Mouse (Mus musculus): ENCODE results near the gene Gpatch2. TPM values are rescaled to one million over a fixed set of nuclear protein-coding genes. Genes with fewer than 3 reads are reported as not detected.

The Gpatch2 gene
- polyA plus RNA-seq, 1 experiment = 5.5 TPM

DNA sequence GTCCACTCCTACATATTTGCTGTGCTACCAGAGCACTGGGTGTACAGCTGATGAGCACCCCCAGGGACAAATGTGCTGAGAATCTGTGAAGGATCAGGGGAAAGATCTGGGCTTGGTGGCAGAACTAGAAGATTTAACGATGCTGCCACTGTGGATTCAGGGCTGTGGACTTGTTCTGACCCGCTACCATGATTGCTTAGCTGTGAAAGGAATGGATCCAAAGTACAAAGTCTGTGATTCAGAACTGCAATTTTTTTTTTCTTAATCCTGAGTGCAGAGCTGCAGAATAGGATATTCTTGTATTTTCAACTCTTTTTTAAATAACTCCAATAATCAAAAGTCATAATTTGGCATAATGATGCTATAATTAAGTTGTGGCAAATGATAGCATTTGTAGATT lies 100.5 kb downstream of the Gpatch2 start:
- Histone ChIP-seq H3K36me3 (replicated peaks; ENCODE audit: low read length) (peaks cover 22% of the 10 kb centered on the region), H3K4me3 (replicated peaks) (no peak overlapping the region), H3K27me3 (replicated peaks) (no peaks in the 10 kb centered on the region), H3K9me3 (no peaks in the 10 kb centered on the region), H3K4me1 (peaks cover 16% of the 10 kb centered on the region)
- no peak for TF ChIP-seq FLI1 (IDR thresholded peaks at IDR 0.05; ENCODE audit: low read length)
- no peak for TF ChIP-seq GATA1 (IDR thresholded peaks at IDR 0.05; ENCODE audit: borderline replicate concordance, low read length)

DNA sequence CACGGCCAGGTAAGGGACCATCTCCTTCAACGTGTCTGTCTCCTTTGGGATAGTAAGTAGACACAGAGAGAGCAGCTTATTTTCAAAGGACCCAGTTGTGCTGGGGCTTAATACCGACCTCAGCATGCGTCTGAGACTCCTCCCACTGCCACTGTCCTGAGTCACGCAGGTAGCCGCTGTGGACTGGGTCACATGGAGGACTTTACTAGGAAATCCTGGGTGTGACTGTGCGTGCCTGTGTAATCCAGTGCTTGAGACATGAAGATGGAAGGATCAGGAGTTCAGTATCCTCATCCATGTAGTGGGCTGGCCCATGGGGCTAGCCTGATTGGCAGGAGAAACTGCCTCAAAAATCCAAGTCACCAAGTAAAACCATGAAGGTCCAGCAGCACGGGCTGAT lies 101.2 kb downstream of the Gpatch2 start:
- Histone ChIP-seq H3K4me3 (replicated peaks) (no peak overlapping the region), H3K9me3 (no peaks in the 10 kb centered on the region), H3K36me3 (replicated peaks; ENCODE audit: low read length) (peaks cover 22% of the 10 kb centered on the region), H3K27me3 (replicated peaks) (no peaks in the 10 kb centered on the region), H3K4me1 (peaks cover 16% of the 10 kb centered on the region)
- no peak for TF ChIP-seq GATA1 (IDR thresholded peaks at IDR 0.05; ENCODE audit: borderline replicate concordance, low read length)
- no peak for TF ChIP-seq FLI1 (IDR thresholded peaks at IDR 0.05; ENCODE audit: low read length)

DNA sequence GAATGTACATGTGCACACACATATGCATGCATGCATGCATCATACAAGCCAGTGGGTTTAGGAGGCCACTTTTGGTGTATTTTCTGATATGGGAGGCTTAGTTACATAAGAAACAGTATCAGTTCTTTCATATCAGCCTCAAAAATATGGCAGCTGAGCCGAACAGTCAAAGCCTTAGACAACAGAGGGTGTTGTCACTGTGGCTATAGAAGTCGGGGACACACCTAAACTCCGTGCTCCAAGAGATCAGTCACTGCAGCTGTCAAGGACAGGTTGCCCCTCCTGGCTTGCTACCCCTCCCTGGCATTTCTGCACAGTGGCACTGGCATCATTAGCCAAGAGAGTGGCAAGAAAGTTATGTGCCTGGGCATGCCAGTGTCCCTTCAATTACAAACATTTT lies 106.5 kb downstream of the Gpatch2 start:
- Histone ChIP-seq H3K36me3 (replicated peaks; ENCODE audit: low read length) (peaks cover 55% of the 10 kb centered on the region), H3K9me3 (no peaks in the 10 kb centered on the region), H3K4me1 (no peaks in the 10 kb centered on the region), H3K4me3 (replicated peaks) (no peak overlapping the region), H3K27me3 (replicated peaks) (no peaks in the 10 kb centered on the region)
- TF ChIP-seq FLI1 (IDR thresholded peaks at IDR 0.05; ENCODE audit: low read length) (no peak), GATA1 (IDR thresholded peaks at IDR 0.05; ENCODE audit: borderline replicate concordance, low read length) (no peak)

DNA sequence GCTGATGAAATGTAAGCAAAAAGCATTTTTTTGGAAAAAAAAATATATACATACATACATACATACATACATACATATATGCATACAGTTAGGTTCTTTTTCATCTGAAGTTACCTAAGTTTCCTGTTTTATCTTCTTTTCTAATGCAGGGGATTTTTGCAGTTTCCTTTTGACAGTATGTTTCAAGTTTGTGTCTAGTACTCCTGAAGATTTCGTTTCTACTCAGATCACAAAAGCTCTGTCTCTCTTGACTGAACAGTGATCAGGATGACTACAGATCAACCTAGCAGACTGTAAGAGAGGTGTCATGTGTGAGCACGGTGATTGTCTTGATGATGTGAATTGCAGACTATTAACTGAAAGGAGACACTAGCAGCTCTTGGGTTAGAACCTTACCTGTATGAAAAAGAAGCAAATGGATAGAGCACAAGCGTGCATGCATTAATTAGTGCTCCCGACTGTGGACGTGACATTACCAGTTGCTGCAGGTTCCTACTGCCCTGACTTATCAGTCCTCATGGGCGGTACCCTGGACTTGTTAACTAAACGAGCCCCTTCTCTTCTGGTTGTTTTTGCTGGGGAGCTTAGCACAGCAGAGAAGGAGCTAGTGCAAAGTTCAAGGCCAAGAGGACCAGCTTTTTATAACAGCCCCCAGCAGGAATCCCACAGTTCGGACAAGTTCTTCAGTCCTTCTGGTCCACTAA lies 107.3 kb downstream of the Gpatch2 start:
- Histone ChIP-seq H3K9me3 (no peaks in the 10 kb centered on the region), H3K4me3 (replicated peaks) (no peak overlapping the region), H3K36me3 (replicated peaks; ENCODE audit: low read length) (peaks cover 61% of the 10 kb centered on the region), H3K4me1 (no peaks in the 10 kb centered on the region), H3K27me3 (replicated peaks) (no peaks in the 10 kb centered on the region)
- TF ChIP-seq GATA1 (IDR thresholded peaks at IDR 0.05; ENCODE audit: borderline replicate concordance, low read length) (no peak), FLI1 (IDR thresholded peaks at IDR 0.05; ENCODE audit: low read length) (no peak)

DNA sequence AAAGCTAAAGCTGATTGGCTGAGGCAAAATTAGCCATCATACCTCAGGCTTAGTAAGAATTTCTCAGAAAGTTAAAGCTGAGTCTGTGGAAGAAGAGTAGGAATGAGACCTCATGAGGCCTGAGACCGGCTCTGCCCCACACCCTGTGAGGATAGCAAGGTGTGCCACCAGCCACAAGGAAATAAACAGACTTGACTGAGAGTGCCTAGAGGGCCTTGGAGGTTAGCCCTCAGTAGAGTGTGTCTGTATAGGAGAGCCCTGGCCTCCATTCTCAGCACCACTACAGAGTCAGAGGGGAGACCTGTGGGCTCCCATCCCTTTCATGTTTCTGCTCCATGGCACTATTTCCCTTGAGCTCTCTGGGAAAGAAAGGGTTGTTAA lies 107.9 kb downstream of the Gpatch2 start:
- peaks cover 57% of the 10 kb centered on the region for H3K36me3 ChIP-seq (replicated peaks; ENCODE audit: low read length)
- TF ChIP-seq FLI1 (IDR thresholded peaks at IDR 0.05; ENCODE audit: low read length) (no peak), GATA1 (IDR thresholded peaks at IDR 0.05; ENCODE audit: borderline replicate concordance, low read length) (no peak)
- no peaks in the 10 kb centered on the region for H3K9me3 ChIP-seq
- H3K27me3 ChIP-seq (replicated peaks) = no peaks in the 10 kb centered on the region
- H3K4me3 ChIP-seq (replicated peaks) = no peak overlapping the region
- H3K4me1 ChIP-seq = no peaks in the 10 kb centered on the region

DNA sequence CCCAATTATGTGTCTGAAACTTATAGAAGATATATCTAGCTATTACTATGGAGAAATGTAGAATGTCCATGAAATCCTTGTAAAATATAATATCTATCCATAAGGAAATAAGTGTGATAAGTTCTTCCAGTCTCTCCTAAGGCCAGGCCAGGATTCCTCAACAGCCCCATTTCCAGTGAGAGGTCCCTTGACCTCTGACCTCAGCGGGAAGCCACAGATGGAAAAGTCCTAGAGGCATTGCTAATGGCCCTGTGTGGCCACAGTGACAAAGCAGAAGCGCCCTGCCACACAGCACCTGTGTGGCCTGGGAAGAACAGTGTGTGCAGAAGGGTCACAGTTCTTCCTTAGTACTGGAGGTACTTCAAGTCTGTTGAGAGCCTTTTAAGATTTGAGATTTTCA lies 127.2 kb downstream of the Gpatch2 start:
- TF ChIP-seq GATA1 (IDR thresholded peaks at IDR 0.05; ENCODE audit: borderline replicate concordance, low read length) (no peak), FLI1 (IDR thresholded peaks at IDR 0.05; ENCODE audit: low read length) (no peak)
- H3K27me3 ChIP-seq (replicated peaks) = no peaks in the 10 kb centered on the region
- H3K9me3 ChIP-seq = peaks cover 9% of the 10 kb centered on the region
- no peak overlapping the region for H3K4me3 ChIP-seq (replicated peaks)
- peaks cover 47% of the 10 kb centered on the region for H3K36me3 ChIP-seq (replicated peaks; ENCODE audit: low read length)
- peaks cover 9% of the 10 kb centered on the region; the same call in 1 of the 2 replicates for H3K4me1 ChIP-seq

DNA sequence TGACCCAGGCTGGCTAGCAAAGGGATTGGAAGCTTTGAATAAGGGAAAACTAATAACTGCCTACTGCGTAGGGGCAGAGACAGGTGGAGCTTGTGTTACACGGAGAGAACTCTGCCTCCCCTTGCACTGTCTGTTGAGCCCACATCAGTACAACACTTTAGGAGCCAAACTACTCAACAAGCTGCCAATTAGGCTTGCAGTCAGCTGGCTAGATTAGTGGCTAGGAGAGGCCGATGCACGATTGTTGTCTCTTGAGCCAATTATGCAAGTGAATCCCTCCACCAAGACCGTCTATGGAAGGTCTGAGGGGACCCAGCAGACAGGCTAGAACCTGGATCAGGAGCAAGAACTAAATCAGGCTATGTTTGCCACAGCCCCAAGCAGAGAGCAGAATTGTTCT lies 129.8 kb downstream of the Gpatch2 start:
- Histone ChIP-seq H3K4me3 (replicated peaks) (no peak overlapping the region), H3K36me3 (replicated peaks; ENCODE audit: low read length) (peaks cover 67% of the 10 kb centered on the region), H3K27me3 (replicated peaks) (no peaks in the 10 kb centered on the region), H3K9me3 (peaks cover 15% of the 10 kb centered on the region), H3K4me1 (peaks cover 25% of the 10 kb centered on the region; the same call in 1 of the 2 replicates)
- TF ChIP-seq GATA1 (IDR thresholded peaks at IDR 0.05; ENCODE audit: borderline replicate concordance, low read length) = no peak
- no peak for TF ChIP-seq FLI1 (IDR thresholded peaks at IDR 0.05; ENCODE audit: low read length)

DNA sequence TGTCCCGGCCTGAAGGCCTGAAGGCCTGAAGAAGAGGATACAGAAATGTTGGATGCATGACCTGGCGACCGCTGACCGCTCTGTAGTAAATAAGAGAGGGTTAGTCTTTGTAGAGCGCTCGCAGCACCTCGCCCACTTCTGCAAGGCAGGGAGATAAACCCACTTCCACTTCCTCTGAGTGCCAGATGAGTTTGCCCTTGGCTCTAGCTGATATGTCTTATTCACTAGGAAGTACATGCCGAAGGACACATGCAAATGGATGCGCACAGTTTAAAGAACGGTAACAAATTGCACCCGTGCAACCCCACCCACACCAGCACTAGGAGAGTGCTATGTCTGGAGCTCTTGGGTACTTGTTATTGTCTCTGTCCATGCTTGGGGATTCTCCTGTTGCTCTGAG lies 131.6 kb downstream of the Gpatch2 start:
- Histone ChIP-seq H3K9me3 (peaks cover 15% of the 10 kb centered on the region), H3K4me3 (replicated peaks) (no peak overlapping the region), H3K27me3 (replicated peaks) (no peaks in the 10 kb centered on the region), H3K36me3 (replicated peaks; ENCODE audit: low read length) (peaks cover 63% of the 10 kb centered on the region), H3K4me1 (peaks cover 25% of the 10 kb centered on the region; the same call in 1 of the 2 replicates)
- no peak for TF ChIP-seq GATA1 (IDR thresholded peaks at IDR 0.05; ENCODE audit: borderline replicate concordance, low read length)
- TF ChIP-seq FLI1 (IDR thresholded peaks at IDR 0.05; ENCODE audit: low read length) = no peak

DNA sequence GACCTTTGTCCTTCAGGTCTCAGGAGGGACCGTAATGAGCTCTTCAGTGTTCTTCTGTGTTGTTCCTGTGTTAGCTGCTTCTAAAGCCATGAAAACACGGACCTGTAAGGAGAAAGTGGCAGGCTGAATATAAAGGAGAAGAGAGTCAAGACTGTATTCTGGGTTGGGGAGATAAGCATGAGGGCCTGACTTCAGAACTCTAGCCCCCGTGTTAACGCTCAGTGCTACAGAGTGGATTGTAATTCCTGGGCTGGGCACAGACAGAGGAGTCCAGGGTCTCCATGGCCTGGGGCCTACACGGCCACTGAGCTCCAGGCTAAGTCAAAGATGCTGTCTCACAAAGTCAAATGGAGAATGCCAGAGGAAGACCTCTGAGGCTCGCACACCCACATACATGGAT lies 132.3 kb downstream of the Gpatch2 start:
- TF ChIP-seq GATA1 (IDR thresholded peaks at IDR 0.05; ENCODE audit: borderline replicate concordance, low read length) = no peak
- TF ChIP-seq FLI1 (IDR thresholded peaks at IDR 0.05; ENCODE audit: low read length) = no peak
- H3K9me3 ChIP-seq = peaks cover 15% of the 10 kb centered on the region
- peaks cover 67% of the 10 kb centered on the region for H3K36me3 ChIP-seq (replicated peaks; ENCODE audit: low read length)
- peaks cover 25% of the 10 kb centered on the region; the same call in 1 of the 2 replicates for H3K4me1 ChIP-seq
- H3K27me3 ChIP-seq (replicated peaks) = no peaks in the 10 kb centered on the region
- H3K4me3 ChIP-seq (replicated peaks) = no peak overlapping the region

DNA sequence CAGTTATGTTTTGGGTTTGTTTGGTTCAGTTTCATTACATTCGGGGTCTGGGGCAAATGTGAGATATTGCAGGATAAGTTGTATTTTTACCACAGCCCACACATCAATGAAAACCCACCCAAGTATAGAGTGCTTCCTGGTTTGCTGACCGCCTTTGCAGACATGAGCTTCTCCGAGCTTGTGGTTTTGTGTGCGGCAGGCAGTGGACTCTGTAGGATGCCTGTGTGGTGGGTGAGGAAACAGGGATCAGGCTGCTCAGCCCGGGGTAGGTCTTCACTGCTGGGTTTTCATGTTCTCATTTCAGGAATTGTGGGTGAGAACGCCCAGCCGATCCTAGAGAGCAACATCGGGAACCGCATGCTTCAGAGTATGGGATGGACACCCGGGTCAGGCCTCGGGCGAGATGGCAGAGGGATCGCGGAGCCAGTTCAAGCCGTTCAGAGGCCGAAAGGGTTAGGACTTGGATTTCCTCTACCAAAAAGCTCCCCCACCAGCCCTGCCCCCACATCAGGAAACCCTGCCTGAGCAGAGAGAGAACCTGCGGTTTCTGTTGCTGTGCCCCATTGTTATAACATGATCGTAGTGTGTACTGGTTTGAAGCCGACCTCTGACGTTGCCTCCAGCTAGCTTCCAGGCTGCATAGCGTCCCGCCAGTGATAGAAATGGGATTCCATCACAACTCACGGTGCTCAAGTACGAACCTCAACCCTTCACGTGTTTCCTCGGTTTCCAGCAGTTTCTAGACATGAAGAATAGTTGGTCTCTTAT lies 132.9 kb downstream of the Gpatch2 start:
- H3K4me1 ChIP-seq = peaks cover 25% of the 10 kb centered on the region; the same call in 1 of the 2 replicates
- peak overlapping the region; percentile 31 for H3K4me3 ChIP-seq (replicated peaks)
- TF ChIP-seq GATA1 (IDR thresholded peaks at IDR 0.05; ENCODE audit: borderline replicate concordance, low read length) (no peak), FLI1 (IDR thresholded peaks at IDR 0.05; ENCODE audit: low read length) (no peak)
- H3K36me3 ChIP-seq (replicated peaks; ENCODE audit: low read length) = peaks cover 61% of the 10 kb centered on the region
- peaks cover 15% of the 10 kb centered on the region for H3K9me3 ChIP-seq
- H3K27me3 ChIP-seq (replicated peaks) = no peaks in the 10 kb centered on the region
